Mouse (Mus musculus): Measurements from ENCODE around the gene Lipo2. TPM values are rescaled to one million over a fixed set of nuclear protein-coding genes. Genes with fewer than 3 reads are reported as not detected.

Lipo2 gene
- total RNA-seq (2023) = not detected

GRCm38 (mm10) chr19:33751259-33751658, at the start of gene Lipo2:
Gene Lipo2 (minus strand): TSS chr19:33751359.

GRCm38 (mm10) chr19:33787359-33787758, 36.2 kb upstream of the Lipo2 start, which contains the start of gene Lipo1:
Gene Lipo1 (minus strand): TSS chr19:33787459.

GRCm38 (mm10) chr19:33761287-33762086, 10.3 kb upstream of the Lipo2 start, which contains the start of gene Lipo3:
Gene Lipo3 (minus strand): TSS chr19:33761951.

Other genes starting within 250 kb of the Lipo2 start
- under 1 TPM in 1 of 2 experiments, not detected in 1; 0.29 TPM for gene Lipo4, start 233.6 kb downstream of the Lipo2 start, total RNA-seq (2023)
- gene Gm8978, start 126.1 kb downstream of the Lipo2 start, total RNA-seq (2023) = not detected
- gene Lipo3, start 10.6 kb upstream of the Lipo2 start, total RNA-seq (2023) = 1 to 10 TPM; 4.6 to 5.6 TPM
- gene Lipo1, start 36.1 kb upstream of the Lipo2 start, total RNA-seq (2023) = not detected
- gene Lipf, start 209.8 kb upstream of the Lipo2 start, total RNA-seq (2023) = not detected

Measured in T-cell, adult 66 days (primary cell).